Mouse (Mus musculus) liver, embryonic 11.5 days (tissue): Measurements from ENCODE around the gene Cuedc1. TPM values are rescaled to one million over a fixed set of nuclear protein-coding genes. Genes with fewer than 3 reads are reported as not detected.

ENCODE experiments used
- ATAC-seq: fragments of 200-750 bp; cut with Nextera tagmentation; replicated peaks from 2 replicates; pipeline ENCODE4 v1.8.0; 2017; ENCODE audit warnings: moderate number of reproducible peaks, mild to moderate bottlenecking, moderate TSS enrichment, moderate library complexity; ENCODE audit not compliant: low FRiP score
- DNase-seq: peaks from one replicate; pipeline ENCODE4 v3.0.0-alpha.2; 2017; ENCODE audit warnings: low spot score
- H3K27ac ChIP-seq: fragments of 300-500 bp; sonication (generic); 2 replicates; pipeline ENCODE4 v1.5.1; 2014; ENCODE audit warnings: mild to moderate bottlenecking, low read depth, low read length, control low read depth
- H3K27me3 ChIP-seq: fragments of 300-500 bp; sonication (generic); replicated peaks from 2 replicates; pipeline ENCODE4 v1.6.1; 2014; ENCODE audit warnings: low read length, mixed read lengths; ENCODE audit not compliant: control insufficient read depth, insufficient read depth
- H3K36me3 ChIP-seq: fragments of 300-500 bp; sonication (generic); 2 replicates; pipeline ENCODE4 v1.6.1; 2014; ENCODE audit warnings: mild to moderate bottlenecking, low read length, moderate library complexity, mixed read lengths; ENCODE audit not compliant: control insufficient read depth, insufficient read depth
- H3K4me1 ChIP-seq: fragments of 300-500 bp; sonication (generic); replicated peaks from 2 replicates; pipeline ENCODE4 v1.6.1; 2014; ENCODE audit warnings: low read length, mixed read lengths; ENCODE audit not compliant: control insufficient read depth, insufficient read depth
- H3K4me2 ChIP-seq: fragments of 300-500 bp; sonication (generic); 2 replicates; pipeline ENCODE4 v1.6.1; 2014; ENCODE audit warnings: mild to moderate bottlenecking, control low read depth, moderate library complexity
- H3K4me3 ChIP-seq: fragments of 300-500 bp; sonication (generic); 2 replicates; pipeline ENCODE4 v1.5.1; 2014; ENCODE audit warnings: low read depth, low read length, control low read depth
- H3K9ac ChIP-seq: fragments of 300-500 bp; sonication (generic); 2 replicates; pipeline ENCODE4 v1.6.1; 2014; ENCODE audit warnings: low read depth, low read length, control low read depth
- H3K9me3 ChIP-seq: fragments of 300-500 bp; sonication (generic); 2 replicates; pipeline ENCODE4 v1.6.1; 2016; ENCODE audit warnings: low read length, inconsistent platforms, mixed read lengths; ENCODE audit not compliant: control insufficient read depth
- WGBS: fragments of 180-500 bp; shearing (Covaris S2); extraction: QIAGEN DNeasy Blood & Tissue Kit; methylation state at CpG from one replicate; pipeline ENCODE4 v1.1.7; 2014; 5-methylcytosine and 5-hydroxymethylcytosine counted together
- polyA plus RNA-seq: library from polyadenylated mRNA; unstranded; fragments of >200 nt; fragmentation: Nextera tagmentation; extraction: Ambion mirVana; gene quantifications from 2 replicates; pipeline ENCODE4 v1.2.1, GENCODE M21; 2014

Gene Cuedc1
- polyA plus RNA-seq, 1 experiment from 2014 or later = 6.9 TPM

- Histone ChIP-seq H3K27me3 (no peaks in the 10 kb centered on the region), H3K27ac (no peak overlapping the region), H3K9ac (no peak overlapping the region), H3K9me3 (no peaks in the 10 kb centered on the region), H3K4me1 (no peaks in the 10 kb centered on the region), H3K4me3 (no peak overlapping the region), H3K4me2 (no peak overlapping the region), H3K36me3 (no peaks in the 10 kb centered on the region)
- ATAC-seq (peak; percentile 77), DNase-seq (no peak)
- WGBS = 47% methylated on average over 2 of the region's 2 CpGs
Observed at GRCm38 (mm10) chr11:88059141-88059540, 38.7 kb upstream of the Cuedc1 start.

- DNase-seq = no peak
- Histone ChIP-seq H3K27me3 (no peaks in the 10 kb centered on the region), H3K9me3 (no peaks in the 10 kb centered on the region), H3K4me3 (no peak overlapping the region), H3K4me1 (peaks cover 1% of the 10 kb centered on the region; the same call in 1 of the 2 replicates), H3K9ac (no peak overlapping the region), H3K4me2 (no peak overlapping the region), H3K27ac (no peak overlapping the region), H3K36me3 (no peaks in the 10 kb centered on the region)
- ATAC-seq = no peak
- WGBS = 73% methylated on average over 2 of the region's 2 CpGs
Observed at GRCm38 (mm10) chr11:88061892-88062625, 35.8 kb upstream of the Cuedc1 start.

- no peaks in the 10 kb centered on the region for H3K27me3 ChIP-seq
- no peak overlapping the region for H3K9ac ChIP-seq
- no peak overlapping the region for H3K27ac ChIP-seq
- peaks cover 12% of the 10 kb centered on the region for H3K4me1 ChIP-seq
- H3K4me3 ChIP-seq = no peak overlapping the region
- no peaks in the 10 kb centered on the region for H3K9me3 ChIP-seq
- no peak overlapping the region for H3K4me2 ChIP-seq
- no peak for DNase-seq
- no peaks in the 10 kb centered on the region for H3K36me3 ChIP-seq
- no peak for ATAC-seq
Observed at GRCm38 (mm10) chr11:88065732-88066131, 32.1 kb upstream of the Cuedc1 start.

DNA sequence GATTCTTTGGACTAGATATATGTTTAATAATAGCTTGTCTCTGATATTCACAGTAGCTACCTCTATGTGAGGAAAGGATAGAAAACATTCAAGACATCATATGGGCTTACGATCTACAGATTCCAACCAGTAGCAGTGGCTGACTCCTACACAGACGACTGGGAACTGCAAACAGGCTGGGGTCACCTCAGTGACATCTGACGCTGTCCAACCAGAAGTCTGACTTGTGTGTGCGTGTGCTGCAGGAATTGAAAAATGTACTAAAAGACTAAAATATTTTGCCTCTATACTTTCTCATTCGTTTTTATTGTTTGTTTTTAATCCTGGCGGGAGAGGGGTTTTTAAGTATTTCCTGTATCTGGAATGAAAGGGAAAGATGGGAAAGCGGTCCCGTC, 30.7 kb upstream of the Cuedc1 start:
- Histone ChIP-seq H3K9ac (peak overlapping the region; percentile 92), H3K4me2 (peak overlapping the region; percentile 92), H3K9me3 (no peaks in the 10 kb centered on the region), H3K27me3 (no peaks in the 10 kb centered on the region), H3K4me3 (peak overlapping the region; percentile 97), H3K27ac (0 out of 2 replicates have a peak overlapping the region, but pooled peaks have one; percentile 92), H3K36me3 (no peaks in the 10 kb centered on the region), H3K4me1 (peaks cover 21% of the 10 kb centered on the region)
- ATAC-seq (no peak), DNase-seq (no peak)
- WGBS = 4% methylated on average over 8 of the region's 8 CpGs

DNA sequence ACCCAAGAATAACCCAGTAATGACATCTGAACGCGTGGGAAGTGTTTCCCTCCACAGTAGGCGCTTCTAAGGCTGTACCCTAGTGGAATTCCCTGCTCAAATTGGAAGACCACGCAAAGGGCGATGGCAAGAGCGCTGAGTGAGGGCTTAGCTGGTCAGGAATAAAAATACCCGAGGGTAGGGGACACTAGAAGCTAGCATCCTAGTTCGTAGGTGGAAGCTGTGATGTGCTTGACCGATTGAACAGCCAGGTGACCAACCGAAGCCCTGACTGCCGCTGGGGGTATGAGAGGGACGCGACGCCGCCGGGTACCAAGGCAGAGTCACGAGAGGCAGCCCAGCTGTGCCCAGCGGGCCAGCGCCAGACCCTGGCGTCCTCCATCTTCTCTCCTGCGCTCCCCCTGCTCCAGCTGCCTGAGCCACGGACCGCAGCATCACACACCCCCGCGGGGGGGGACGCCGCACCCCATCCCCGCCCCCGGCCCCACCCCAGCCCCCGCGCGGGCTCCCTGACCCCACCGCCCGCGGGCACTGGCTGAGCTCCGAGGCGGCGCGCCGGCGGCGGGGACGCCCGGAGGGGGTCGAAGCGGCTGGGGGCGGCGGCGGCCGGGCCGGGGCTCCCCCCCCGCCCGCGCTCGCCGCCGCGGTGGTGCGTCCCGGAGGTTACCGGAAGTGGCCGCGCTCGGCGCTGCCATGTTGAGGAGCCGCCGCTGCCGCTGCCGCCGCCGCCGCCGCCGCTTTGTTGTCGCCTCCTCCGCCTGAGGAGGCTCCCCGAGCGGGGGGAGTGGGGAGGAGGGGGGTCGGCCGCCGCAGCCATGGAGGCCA, 30.1 kb upstream of the Cuedc1 start, which contains the start of gene Vezf1:
TSS of gene Vezf1 (plus strand) at position 694 of the 825 bp plus-strand sequence.
- peak; percentile 80 for ATAC-seq
- Histone ChIP-seq H3K27ac (peak within 1 kb of the TSS; percentile 92), H3K9ac (peak within 1 kb of the TSS; percentile 92), H3K4me1 (peaks cover 21% of the 10 kb centered on the region), H3K27me3 (no peaks in the 10 kb centered on the region), H3K4me2 (peak within 1 kb of the TSS; percentile 92), H3K9me3 (no peaks in the 10 kb centered on the region), H3K4me3 (peak within 1 kb of the TSS; percentile 97), H3K36me3 (no peaks in the 10 kb centered on the region)
- under 1% methylated on average over 49 of the region's 81 CpGs for WGBS
- peak; percentile 81 for DNase-seq

GRCm38 (mm10) chr11:88068411-88069245, 29.2 kb upstream of the Cuedc1 start:
- peaks cover 2% of the 10 kb centered on the region; the same call in 1 of the 2 replicates for H3K36me3 ChIP-seq
- DNase-seq (peak; percentile 74), ATAC-seq (peak; percentile 81)
- H3K4me3 ChIP-seq = peak overlapping the region; percentile 97
- peak overlapping the region; percentile 92 for H3K9ac ChIP-seq
- H3K27ac ChIP-seq = peak overlapping the region; percentile 92
- H3K9me3 ChIP-seq = no peaks in the 10 kb centered on the region
- peaks cover 21% of the 10 kb centered on the region for H3K4me1 ChIP-seq
- no peaks in the 10 kb centered on the region for H3K27me3 ChIP-seq
- peak overlapping the region; percentile 92 for H3K4me2 ChIP-seq
- WGBS = under 1% methylated on average over 80 of the region's 92 CpGs

DNA sequence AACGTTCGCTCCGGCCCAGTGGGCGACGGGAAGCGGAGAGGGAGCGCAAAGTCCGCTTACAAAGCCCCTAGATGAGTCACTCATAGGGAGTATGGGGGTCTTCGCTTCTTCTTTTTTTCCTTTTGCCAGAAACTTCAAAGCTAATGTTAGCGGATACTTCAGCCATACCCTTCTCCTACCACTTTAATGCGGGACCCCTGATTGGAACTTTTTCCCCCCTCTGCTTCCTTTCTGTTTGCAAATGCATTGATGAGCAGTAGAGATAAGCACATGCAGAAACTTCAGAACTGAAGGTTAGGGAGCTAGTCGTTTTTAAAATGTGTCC, 28.6 kb upstream of the Cuedc1 start:
- WGBS = 0% methylated on average over 12 of the region's 12 CpGs
- Histone ChIP-seq H3K4me2 (peak overlapping the region; percentile 92), H3K27me3 (no peaks in the 10 kb centered on the region), H3K27ac (peak overlapping the region; percentile 92), H3K9ac (peak overlapping the region; percentile 92), H3K9me3 (no peaks in the 10 kb centered on the region), H3K36me3 (peaks cover 4% of the 10 kb centered on the region; the same call in 1 of the 2 replicates), H3K4me3 (peak overlapping the region; percentile 97), H3K4me1 (peaks cover 21% of the 10 kb centered on the region)
- ATAC-seq (no peak), DNase-seq (no peak)

DNA sequence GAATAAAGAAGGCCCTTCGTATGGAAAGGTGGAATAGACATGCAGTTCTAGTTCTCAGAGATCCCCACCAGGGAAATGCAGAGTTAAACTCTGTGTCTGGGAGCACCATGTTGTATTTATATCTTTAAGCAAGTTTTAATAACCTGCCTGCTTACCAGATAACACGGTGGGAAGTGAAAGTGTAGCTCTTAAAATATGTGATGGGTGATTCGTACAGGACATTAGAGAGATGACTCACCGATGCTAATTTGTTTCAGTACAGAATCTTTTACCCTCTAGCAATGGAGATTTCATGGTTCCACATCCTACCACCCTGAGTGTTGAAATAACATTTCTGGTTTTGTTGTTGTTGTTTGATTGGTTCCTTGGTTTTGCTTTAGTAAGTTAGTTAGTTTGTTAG, 27.5 kb upstream of the Cuedc1 start:
- no peak overlapping the region for H3K4me3 ChIP-seq
- peak overlapping the region; percentile 92 for H3K4me2 ChIP-seq
- no peak for DNase-seq
- peaks cover 4% of the 10 kb centered on the region for H3K36me3 ChIP-seq
- no peak overlapping the region for H3K27ac ChIP-seq
- ATAC-seq = no peak
- peaks cover 21% of the 10 kb centered on the region for H3K4me1 ChIP-seq
- H3K9ac ChIP-seq = no peak overlapping the region
- H3K27me3 ChIP-seq = no peaks in the 10 kb centered on the region
- no peaks in the 10 kb centered on the region for H3K9me3 ChIP-seq
- WGBS = 46% methylated on average over 4 of the region's 4 CpGs
